Mouse (Mus musculus): ENCODE data around the gene Gm20388.

- TF ChIP-seq CHD2 (IDR thresholded peaks at IDR 0.05; ENCODE audit: low read depth, low read length) (no peak), MAFK (IDR thresholded peaks at IDR 0.05; ENCODE audit: insufficient read depth, low read depth, low read length) (no peak), HCFC1 (IDR thresholded peaks at IDR 0.05; ENCODE audit: borderline replicate concordance, insufficient read depth, low read length) (no peak), ZNF384 (IDR thresholded peaks at IDR 0.05; ENCODE audit: low read depth, low read length) (no peak)
Observed at GRCm38 (mm10) chr8:121047441-121047840, 1136.8 kb downstream of the Gm20388 start.
